Mouse (Mus musculus) ES-E14 (cell line): Measurements from ENCODE around the gene Kank2. TPM values are rescaled to one million over a fixed set of nuclear protein-coding genes. Genes with fewer than 3 reads are reported as not detected.
"Not testable (repeated sequence)": the region's sequence is repeated elsewhere in the genome, so short reads cannot be mapped to it uniquely, and the experiment has no call there.

ENCODE experiments used
- DNase-seq: peaks from one replicate; pipeline ENCODE4 v3.0.0-alpha.2; 2013; ENCODE audit warnings: low read depth, low spot score
- H3K27ac ChIP-seq: 2 replicates; pipeline ENCODE4 v1.5.1; 2012; ENCODE audit warnings: low read depth, mild to moderate bottlenecking, low read length, moderate library complexity, mixed read lengths; ENCODE audit not compliant: poor library complexity, insufficient read depth, severe bottlenecking
- H3K36me3 ChIP-seq: 2 replicates; pipeline ENCODE4 v1.6.1; 2012; ENCODE audit warnings: mild to moderate bottlenecking, low read length, moderate library complexity, mixed read lengths; ENCODE audit not compliant: control insufficient read depth, poor library complexity, insufficient read depth, severe bottlenecking
- H3K4me1 ChIP-seq, 2 experiments: fragments of 150-350 bp in 1 of 2; sonication (generic) in 1 of 2; 2 replicates each; pipeline ENCODE4 v1.6.1; 2012; ENCODE audit warnings: low read length in 2 of 2, mild to moderate bottlenecking in 1 of 2, mixed read lengths in 1 of 2; ENCODE audit not compliant: control insufficient read depth in 2 of 2, insufficient read depth in 2 of 2, poor library complexity in 1 of 2
- H3K4me3 ChIP-seq, 2 experiments: fragments of 150-350 bp in 1 of 2; sonication (generic) in 1 of 2; 2 replicates each; pipeline ENCODE4 v1.5.1; 2012; ENCODE audit warnings: low read length in 2 of 2, low read depth in 1 of 2, mild to moderate bottlenecking in 1 of 2, mixed read lengths in 1 of 2; ENCODE audit not compliant: insufficient read depth in 1 of 2, poor library complexity in 1 of 2, severe bottlenecking in 1 of 2
- H3K9ac ChIP-seq: 2 replicates; pipeline ENCODE4 v1.6.1; 2012; ENCODE audit warnings: low read depth, mild to moderate bottlenecking, low read length, mixed read lengths; ENCODE audit not compliant: poor library complexity, insufficient read depth, severe bottlenecking
- H3K9me3 ChIP-seq: fragments of 150-350 bp; sonication (generic); 2 replicates; pipeline ENCODE4 v1.6.1; 2012; ENCODE audit warnings: low read depth, mild to moderate bottlenecking, low read length; ENCODE audit not compliant: control insufficient read depth, insufficient read depth
- CHD2 ChIP-seq: IDR thresholded peaks from 2 replicates; pipeline ENCODE4 v1.6.1; 2014; ENCODE audit warnings: mild to moderate bottlenecking, low read depth, low read length, inconsistent platforms
- HCFC1 ChIP-seq: IDR thresholded peaks from 2 replicates; pipeline ENCODE4 v1.6.1; 2012; ENCODE audit warnings: low read length, inconsistent platforms, borderline replicate concordance; ENCODE audit not compliant: insufficient read depth
- MAFK ChIP-seq: IDR thresholded peaks from 2 replicates; pipeline ENCODE4 v1.6.1; 2014; ENCODE audit warnings: mild to moderate bottlenecking, low read depth, low read length, inconsistent platforms; ENCODE audit not compliant: insufficient read depth
- ZC3H11A ChIP-seq: IDR thresholded peaks from 2 replicates; pipeline ENCODE4 v1.6.1; 2012; ENCODE audit warnings: low read depth, mild to moderate bottlenecking, inconsistent platforms, low read length, borderline replicate concordance
- ZNF384 ChIP-seq: IDR thresholded peaks from 2 replicates; pipeline ENCODE4 v1.6.1; 2012; ENCODE audit warnings: low read depth, low read length, inconsistent platforms
- in situ Hi-C, 2 experiments: fragments of 600-800 bp; cut with MboI; formaldehyde crosslinking; loops; one replicate each; pipeline ENCODE4 v1.15.1; 2025; ENCODE audit warnings: low sequenced_read_pairs in 2 of 2, inconsistent platforms in 1 of 2; ENCODE audit not compliant: unreplicated experiment in 2 of 2
- total RNA-seq: library from RNA; depleted of rRNA; stranded (reverse); fragments of 300-350 nt; gene quantifications from 2 replicates; pipeline ENCODE4 v1.2.3, GENCODE M21; 2012

Gene Kank2
- total RNA-seq, 1 experiment = 32.6 TPM

- TF ChIP-seq HCFC1 (no peak), ZC3H11A (no peak), ZNF384 (no peak), MAFK (no peak), CHD2 (no peak)
- H3K36me3 ChIP-seq = peaks cover 37% of the 10 kb centered on the region
- peak overlapping the region; percentile 83 for H3K27ac ChIP-seq
Observed at GRCm38 (mm10) chr9:21788234-21788633, 10.3 kb downstream of the Kank2 start.

GRCm38 (mm10) chr9:21787654-21788053 lies 10.9 kb downstream of the Kank2 start:
- TF ChIP-seq HCFC1 (no peak), ZC3H11A (no peak), ZNF384 (no peak), MAFK (no peak), CHD2 (no peak)
- no peak for DNase-seq
- in situ Hi-C loops = loop anchor here in 1 of 2 experiments (10.0 kb wide), 1 partner anchor 437 kb away; the partner anchor contains the start of gene Zfp809
- Histone ChIP-seq H3K4me1 (peaks cover 8 to 10% of the 10 kb centered on the region in 2 experiments), H3K9ac (peak overlapping the region; percentile 38; the same call in 1 of the 2 replicates), H3K9me3 (no peaks in the 10 kb centered on the region), H3K27ac (peak overlapping the region; percentile 83), H3K36me3 (peaks cover 36% of the 10 kb centered on the region), H3K4me3 (peak overlapping the region; percentile 7 to 8; a peak in 2 of 4 replicates)

More at GRCm38 (mm10) chr9:21788234-21788633, 10.3 kb downstream of the Kank2 start:
- no peak for DNase-seq
- Histone ChIP-seq H3K9ac (peak overlapping the region; percentile 28; the same call in 1 of the 2 replicates), H3K4me3 (no peak overlapping the region), H3K9me3 (no peaks in the 10 kb centered on the region), H3K4me1 (peaks cover 8 to 11% of the 10 kb centered on the region in 2 experiments)
- in situ Hi-C loops = loop anchor here in 1 of 2 experiments (10.0 kb wide), 1 partner anchor 437 kb away; the partner anchor contains the start of gene Zfp809

- Histone ChIP-seq H3K9ac (peak overlapping the region; percentile 38; the same call in 1 of the 2 replicates), H3K4me3 (0 out of 4 replicates have a peak overlapping the region, but pooled peaks of 1 of the 2 experiments have one; percentile 3), H3K36me3 (peaks cover 32% of the 10 kb centered on the region)
Observed at GRCm38 (mm10) chr9:21786906-21787305, 11.6 kb downstream of the Kank2 start.

GRCm38 (mm10) chr9:21786309-21786708 lies 12.2 kb downstream of the Kank2 start:
- peak; percentile 64; the same call in 1 of the 2 replicates for TF ChIP-seq ZNF384
- not testable (repeated sequence) for H3K9me3 ChIP-seq, DNase-seq, H3K9ac ChIP-seq, H3K4me3 ChIP-seq
- Histone ChIP-seq H3K27ac (0 out of 2 replicates have a peak overlapping the region, but pooled peaks have one; percentile 39), H3K36me3 (peaks cover 27% of the 10 kb centered on the region), H3K4me1 (peaks cover 6 to 10% of the 10 kb centered on the region in 2 experiments)
- in situ Hi-C loops = loop anchor here in 1 of 2 experiments (10.0 kb wide), 1 partner anchor 438 kb away; the partner anchor contains the start of gene Zfp809

More at GRCm38 (mm10) chr9:21786906-21787305, 11.6 kb downstream of the Kank2 start:
- TF ChIP-seq ZC3H11A = no peak; the same call in 1 of the 2 replicates
- TF ChIP-seq ZNF384 = peak; percentile 28; the same call in 1 of the 2 replicates
- no peaks in the 10 kb centered on the region for H3K9me3 ChIP-seq
- H3K4me1 ChIP-seq = peaks cover 6 to 10% of the 10 kb centered on the region in 2 experiments
- peak; percentile 87 for DNase-seq
- in situ Hi-C loops = loop anchor here in 1 of 2 experiments (10.0 kb wide), 1 partner anchor 438 kb away; the partner anchor contains the start of gene Zfp809
- peak overlapping the region; percentile 83 for H3K27ac ChIP-seq
